In genomic region chr2:68365504-68365903, GRCm38 (mm10) we compare ENCODE assay signal across 9 mouse cellular contexts.
DNase-seq lines count a peak whose midpoint lies in the region; ATAC-seq and TF ChIP-seq lines count a peak whose summit lies in the region.
"Had no signal": no experiment of that assay in that cellular context is flagged by ENCODE, and none has a peak within 500 bp of the region (broad histone marks: within the 10 kb centered on the region; RNA-seq: fewer than 3 reads in every experiment).

No protein-coding gene starts in this region.

- no peak for ATAC-seq in heart, embryonic 11.5 days (replicated peaks; ENCODE audit: insufficient number of reproducible peaks, low FRiP score, low TSS enrichment)

- TF ChIP-seq POLR2A in ES-Bruce4 (IDR thresholded peaks at IDR 0.05; ENCODE audit: insufficient read depth, low read length) = no peak

- no peak for TF ChIP-seq CTCF in ES-Bruce4 (IDR thresholded peaks at IDR 0.05; ENCODE audit: low read depth, low read length)

- peaks cover 52% of the 10 kb centered on the region for H3K4me1 ChIP-seq in heart, embryonic 11.5 days (ENCODE audit: control insufficient read depth, insufficient read depth, low read length)
- H3K4me1 ChIP-seq in ES-Bruce4 (ENCODE audit: control insufficient read depth, insufficient read depth, low read length) = peaks cover 2% of the 10 kb centered on the region
- H3K4me1 ChIP-seq in hindbrain, embryonic 10.5 days (replicated peaks) = peaks cover 87% of the 10 kb centered on the region
- peaks cover 86% of the 10 kb centered on the region for H3K4me1 ChIP-seq in midbrain, embryonic 10.5 days

- intact Hi-C loops in heart, postnatal 25 days (cut with DNase I) = no loop called here
- intact Hi-C loops in left cerebral cortex, postnatal 25 days (cut with DNase I) = loop anchor here (10.0 kb wide), 1 partner anchor 199 kb away; no protein-coding TSS in a partner anchor
- intact Hi-C loops in gastrocnemius, postnatal 14 days (cut with DNase I; ENCODE audit: low total_unique reads) = loop anchor here (10.0 kb wide), 1 partner anchor 99 kb away; no protein-coding TSS in a partner anchor

- WGBS in heart, embryonic 11.5 days (ENCODE audit: insufficient replicate concordance) = 46% methylated on average over 7 of the region's 7 CpGs
- 27% methylated on average over 7 of the region's 7 CpGs for WGBS in hindbrain, embryonic 10.5 days
- WGBS in midbrain, embryonic 10.5 days = 20% methylated on average over 7 of the region's 7 CpGs

- H3K9ac ChIP-seq in heart, embryonic 11.5 days (ENCODE audit: low read depth, low read length) = no peak overlapping the region
- H3K9ac ChIP-seq in ES-Bruce4 (ENCODE audit: low read depth, poor library complexity, severe bottlenecking) = no peak overlapping the region

- DNase-seq in heart, postnatal 25 days (ENCODE audit: low spot score) = no peak
- DNase-seq in hindbrain, embryonic 10.5 days (ENCODE audit: low spot score) = peak; percentile 27
- peak; percentile 37 for DNase-seq in midbrain, embryonic 10.5 days (ENCODE audit: low spot score)
- no peak for DNase-seq in layer of hippocampus, adult 9-11 months
- no peak for DNase-seq in left cerebral cortex, postnatal 25 days (ENCODE audit: low spot score in 2 of 2)
- no peak for DNase-seq in gastrocnemius, postnatal 14 days
- DNase-seq: cerebellum, adult 9-11 months had no signal

- H3K4me2 ChIP-seq in heart, embryonic 11.5 days = peak overlapping the region; percentile 55; the same call in 1 of the 2 replicates

- H3K27ac ChIP-seq in heart, embryonic 11.5 days (ENCODE audit: low read depth, low read length) = no peak overlapping the region
- no peak overlapping the region for H3K27ac ChIP-seq in ES-Bruce4 (ENCODE audit: insufficient read depth, low read length)
- H3K27ac ChIP-seq in hindbrain, embryonic 10.5 days = peak overlapping the region; percentile 93
- peak overlapping the region; percentile 91 for H3K27ac ChIP-seq in midbrain, embryonic 10.5 days (replicated peaks)

- no peaks in the 10 kb centered on the region for H3K36me3 ChIP-seq in heart, embryonic 11.5 days (ENCODE audit: control insufficient read depth, insufficient read depth, low read length)
- H3K36me3 ChIP-seq in ES-Bruce4 (ENCODE audit: control insufficient read depth, insufficient read depth, low read length, poor library complexity, severe bottlenecking) = no peaks in the 10 kb centered on the region
- no peaks in the 10 kb centered on the region for H3K36me3 ChIP-seq in hindbrain, embryonic 10.5 days
- H3K36me3 ChIP-seq in midbrain, embryonic 10.5 days = no peaks in the 10 kb centered on the region; the same call in 1 of the 2 replicates

- H3K4me3 ChIP-seq in heart, embryonic 11.5 days (ENCODE audit: low read depth, low read length) = no peak overlapping the region
- no peak overlapping the region for H3K4me3 ChIP-seq in ES-Bruce4 (ENCODE audit: low read depth, low read length)
- peak overlapping the region; percentile 51 for H3K4me3 ChIP-seq in hindbrain, embryonic 10.5 days
- peak overlapping the region; percentile 52 for H3K4me3 ChIP-seq in midbrain, embryonic 10.5 days

- no peaks in the 10 kb centered on the region for H3K9me3 ChIP-seq in heart, embryonic 11.5 days (replicated peaks; ENCODE audit: control insufficient read depth, low read length)
- H3K9me3 ChIP-seq in ES-Bruce4 (replicated peaks; ENCODE audit: control insufficient read depth, insufficient read depth, low read length, poor library complexity, severe bottlenecking) = no peaks in the 10 kb centered on the region
- H3K9me3 ChIP-seq in hindbrain, embryonic 10.5 days = no peaks in the 10 kb centered on the region
- H3K9me3 ChIP-seq in midbrain, embryonic 10.5 days (replicated peaks) = no peaks in the 10 kb centered on the region

- TF ChIP-seq EP300 in ES-Bruce4 (IDR thresholded peaks at IDR 0.05; ENCODE audit: insufficient read depth, low read depth, low read length) = 0 out of 2 replicates have a peak, but pooled peaks have one; percentile 60

- no peaks in the 10 kb centered on the region for H3K27me3 ChIP-seq in heart, embryonic 11.5 days (ENCODE audit: control insufficient read depth, insufficient read depth, low read length)
- H3K27me3 ChIP-seq in ES-Bruce4 (ENCODE audit: control insufficient read depth, insufficient read depth, low read length, poor library complexity, severe bottlenecking) = no peaks in the 10 kb centered on the region
- H3K27me3 ChIP-seq in hindbrain, embryonic 10.5 days (ENCODE audit: insufficient read depth, poor library complexity, severe bottlenecking) = no peaks in the 10 kb centered on the region
- no peaks in the 10 kb centered on the region for H3K27me3 ChIP-seq in midbrain, embryonic 10.5 days (ENCODE audit: low read depth, poor library complexity, severe bottlenecking)

Comparison
In these comparisons a context has a peak if more than half of its experiments do, and no peak if none do; other contexts are left out.
1. H3K27ac ChIP-seq: peak in hindbrain, embryonic 10.5 days (single experiment) and midbrain, embryonic 10.5 days (single experiment); none in heart, embryonic 11.5 days (single experiment) and ES-Bruce4 (single experiment).
2. H3K4me3 ChIP-seq: peak in hindbrain, embryonic 10.5 days (single experiment) and midbrain, embryonic 10.5 days (single experiment); none in heart, embryonic 11.5 days (single experiment) and ES-Bruce4 (single experiment).
3. DNase-seq: peak in hindbrain, embryonic 10.5 days (single experiment) and midbrain, embryonic 10.5 days (single experiment); none in heart, postnatal 25 days (single experiment), layer of hippocampus, adult 9-11 months (single experiment), left cerebral cortex, postnatal 25 days (0 of 2) and gastrocnemius, postnatal 14 days (single experiment).